Mouse (Mus musculus) cerebellum, postnatal 25 days (tissue): ENCODE measurements around the gene Gm12166.

Experiments
- DNase-seq, 2 experiments: peaks; one replicate each; pipeline ENCODE4 v3.0.0; 2021; ENCODE audit warnings: mixed read lengths in 2 of 2

Gm12166 gene

DNA sequence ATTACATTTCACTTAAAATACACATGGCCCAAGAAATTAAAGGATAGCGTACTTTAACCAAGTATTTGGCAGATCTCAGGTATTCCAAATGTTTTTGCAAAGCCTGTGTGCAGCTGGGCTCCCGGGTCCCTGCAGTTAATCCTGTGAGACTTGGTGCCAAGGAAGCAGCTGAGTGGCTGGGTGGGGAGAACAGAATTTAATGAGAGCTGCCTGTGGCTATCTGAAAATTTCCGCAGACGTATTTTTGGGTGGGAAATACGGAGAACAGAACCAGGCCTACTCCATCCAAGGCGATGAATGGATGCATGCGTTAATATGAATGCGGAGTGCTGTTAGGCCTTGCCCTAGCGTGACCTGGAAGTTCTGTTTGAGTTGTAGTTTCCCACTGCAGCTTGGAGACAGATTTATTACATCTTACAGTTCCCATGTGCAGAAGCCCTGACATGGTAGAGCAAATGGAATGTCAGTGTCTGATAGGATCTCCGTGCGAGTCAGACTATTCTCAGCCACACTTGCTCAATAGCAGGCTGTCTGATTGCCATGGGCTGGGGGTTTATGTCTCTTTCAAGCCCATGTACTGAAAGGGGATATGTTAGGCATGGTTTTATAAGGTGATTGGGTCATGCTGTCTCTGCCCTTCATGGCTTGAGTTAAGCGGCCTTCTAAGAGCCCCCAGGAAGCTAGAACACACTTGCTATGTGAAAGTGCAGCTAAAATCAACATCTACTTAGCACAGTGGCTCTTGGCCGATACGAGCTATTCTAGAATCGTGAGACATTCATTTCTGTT lies 21.1 kb upstream of the Gm12166 start:
- peak in 1 of 2 experiments; percentile 37 for DNase-seq

DNA sequence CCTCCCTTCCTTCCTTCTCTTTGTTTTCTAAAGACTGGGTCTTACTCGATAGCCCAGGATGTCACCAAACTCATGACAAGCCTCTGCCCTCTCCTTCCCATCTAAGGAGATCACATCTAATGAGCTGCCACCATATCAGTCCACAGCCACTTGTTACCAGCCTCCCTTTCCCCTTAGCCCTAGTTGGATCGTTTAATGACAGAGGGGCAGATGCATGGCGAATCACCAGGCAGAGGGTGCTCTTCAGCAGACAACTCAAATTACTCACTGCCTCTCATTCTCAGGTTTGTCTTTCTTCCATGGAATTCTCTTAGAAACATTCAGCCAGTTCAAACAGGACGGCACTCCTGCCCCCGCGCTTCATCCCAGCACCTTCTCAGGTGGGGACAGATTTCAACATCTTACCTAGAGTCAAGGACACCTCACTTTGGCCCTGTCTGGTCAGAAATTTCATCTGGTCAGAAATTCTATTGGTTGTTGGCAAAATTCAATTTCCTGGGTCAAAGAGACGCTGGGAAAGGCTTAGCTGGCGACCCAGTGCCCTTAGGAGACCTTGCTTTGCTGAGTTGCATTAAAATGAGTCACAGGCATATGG lies 20.4 kb upstream of the Gm12166 start:
- DNase-seq, result no peak

DNA sequence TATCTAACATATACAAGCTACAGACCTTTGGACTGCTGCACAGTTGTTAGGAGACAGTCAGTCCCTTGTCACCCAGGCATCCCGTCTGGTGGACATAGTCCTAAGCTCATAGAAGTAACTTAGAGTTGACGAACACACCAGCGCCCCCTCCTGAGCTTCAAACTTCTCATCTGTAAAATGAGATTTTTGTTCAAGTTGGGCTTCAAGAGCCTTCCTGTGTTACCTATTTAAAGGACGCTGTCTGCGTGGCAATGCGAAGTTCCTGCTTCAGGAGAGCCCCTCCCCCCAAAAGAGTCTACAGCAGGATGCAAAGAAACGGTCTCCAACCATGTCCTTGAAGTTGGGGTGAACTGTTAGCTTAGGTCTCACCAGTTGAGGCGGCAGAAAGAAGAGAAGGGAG lies 18.7 kb upstream of the Gm12166 start:
- no peak for DNase-seq

DNA sequence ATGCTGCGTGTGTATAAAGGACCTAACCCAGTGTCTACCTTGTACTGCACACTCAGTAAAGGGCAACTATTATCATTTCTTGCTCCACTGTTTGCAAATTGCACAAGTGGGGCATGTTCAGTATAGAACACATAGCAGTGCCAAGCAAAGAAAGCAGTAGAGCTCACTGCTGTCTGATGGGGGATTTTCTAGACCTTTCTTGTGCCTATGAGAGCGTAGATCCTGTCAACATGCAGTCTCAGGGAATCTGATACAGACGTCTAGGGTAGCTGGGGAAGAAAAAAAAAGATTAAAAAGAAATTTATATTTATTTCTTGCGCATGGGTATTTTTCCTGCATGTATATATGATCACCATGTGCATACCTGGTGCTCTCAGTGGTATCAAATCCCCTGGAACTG lies 18.0 kb upstream of the Gm12166 start:
- no peak for DNase-seq

- no peak for DNase-seq
These were observed 17.4 kb upstream of the Gm12166 start for GRCm38 (mm10) chr11:46069408-46070003.

DNA sequence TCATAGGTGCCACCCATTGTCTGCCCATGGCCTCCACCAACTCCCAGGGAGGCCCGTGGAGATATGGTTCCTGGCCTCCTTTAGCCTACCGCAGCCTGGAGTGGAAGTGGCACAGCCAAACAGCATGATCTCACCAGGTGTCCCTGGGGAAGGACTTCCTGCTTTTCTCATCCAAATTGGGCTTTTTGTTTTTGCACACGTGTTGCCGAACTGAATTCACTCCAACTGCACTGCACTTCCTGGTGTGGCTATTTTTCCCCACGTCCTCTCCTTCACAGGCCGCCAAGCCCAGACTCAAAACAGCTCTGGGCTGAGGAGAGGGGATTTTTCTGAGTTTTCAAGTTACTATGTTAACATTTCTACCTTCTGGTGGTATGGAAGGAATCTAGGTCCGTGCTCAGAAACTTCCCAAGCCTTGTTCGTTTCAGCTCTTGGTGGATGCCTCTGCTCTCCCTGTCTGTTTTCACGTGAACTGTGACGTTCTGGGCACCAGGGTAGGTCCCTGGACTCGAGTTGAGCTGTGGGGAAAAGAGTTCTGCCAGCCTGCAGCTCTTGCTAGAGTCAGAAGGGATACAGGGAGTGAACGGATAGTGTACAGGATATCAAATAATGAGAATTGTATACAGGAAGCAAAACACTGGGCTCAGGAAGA lies 16.8 kb upstream of the Gm12166 start:
- DNase-seq, result no peak

GRCm38 (mm10) chr11:46067371-46068060 lies 15.4 kb upstream of the Gm12166 start:
- DNase-seq, result no peak

- peak; percentile 65 to 75 for DNase-seq
These were observed 13.3 kb upstream of the Gm12166 start for GRCm38 (mm10) chr11:46065201-46066011.

DNA sequence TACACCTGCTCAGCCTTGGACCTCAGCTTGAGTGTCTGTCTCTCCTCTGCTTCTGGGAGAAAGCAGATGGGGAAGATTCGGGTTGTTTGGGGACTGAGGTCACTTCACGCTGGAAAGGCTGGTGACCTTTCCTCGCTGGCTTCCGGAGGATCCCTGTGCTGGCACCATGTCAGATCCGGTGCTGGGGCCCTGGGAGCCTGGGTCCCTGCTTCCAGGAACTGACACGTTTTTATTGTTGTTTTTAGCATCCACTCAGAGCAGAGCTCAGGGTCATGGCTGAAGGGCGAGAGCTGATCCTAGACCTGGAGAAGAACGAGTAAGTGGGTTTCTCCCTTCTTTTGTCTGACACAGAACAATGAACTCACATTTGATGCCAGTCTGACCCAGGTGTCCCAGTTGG lies 12.6 kb upstream of the Gm12166 start:
- peak; percentile 30 to 44 for DNase-seq

DNA sequence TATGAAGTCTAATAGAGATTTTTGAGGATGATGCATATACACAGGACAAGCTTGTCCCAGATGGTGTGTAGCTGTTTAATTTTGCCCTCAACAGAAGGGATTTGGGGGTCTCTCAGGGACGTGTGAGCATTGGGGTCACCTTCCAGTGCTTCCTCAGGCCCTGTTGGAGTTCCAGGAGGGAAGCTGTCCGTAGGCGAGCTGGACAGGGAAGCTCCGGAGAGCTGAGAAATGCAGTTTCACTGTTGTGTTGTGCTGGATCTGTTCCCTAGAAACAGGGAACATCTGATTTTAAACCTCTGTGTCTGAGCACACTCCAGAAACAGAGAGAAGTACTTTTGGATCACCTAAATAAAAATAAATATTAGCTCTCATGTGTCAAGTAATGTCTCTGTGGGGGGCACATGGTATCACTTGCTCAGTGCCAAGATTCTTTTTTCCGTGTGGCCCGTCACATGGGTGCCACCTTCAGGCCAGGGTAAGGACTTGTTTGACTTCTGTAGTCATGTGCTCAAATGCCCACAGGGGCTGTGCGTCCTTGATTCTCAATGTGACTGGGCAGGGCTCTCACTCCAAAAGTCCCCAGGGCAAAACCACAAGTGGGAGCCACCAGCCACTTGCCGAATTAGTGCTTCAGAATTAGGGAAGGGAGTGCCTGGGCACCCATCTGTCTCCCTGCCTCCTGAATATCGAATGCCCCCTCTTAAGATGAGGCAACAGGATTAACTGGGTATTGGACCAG lies 11.0 kb upstream of the Gm12166 start:
- DNase-seq, result peak in 1 of 2 experiments; percentile 35

- DNase-seq, result no peak
These were observed 10.4 kb upstream of the Gm12166 start for GRCm38 (mm10) chr11:46062569-46062968.

- no peak for DNase-seq
These were observed 9.8 kb upstream of the Gm12166 start for GRCm38 (mm10) chr11:46061776-46062445.

DNA sequence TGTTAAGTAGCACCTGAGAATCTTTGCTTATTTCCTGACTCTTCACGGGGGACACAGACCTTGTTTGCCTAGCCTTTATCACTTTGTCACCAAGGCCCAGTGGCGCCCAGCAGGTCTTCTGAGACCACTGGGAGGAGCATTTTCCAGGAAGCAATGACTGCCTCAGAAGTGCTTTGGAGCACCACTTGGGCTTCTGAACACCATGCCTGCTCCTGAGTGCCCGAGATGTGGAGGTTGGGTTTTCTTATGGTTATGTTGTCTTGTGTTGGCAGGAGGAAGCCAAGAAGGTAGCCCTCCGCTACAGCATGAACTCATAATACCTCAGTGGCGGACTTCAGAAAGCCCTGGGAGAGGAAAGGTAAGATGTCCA lies 8.5 kb upstream of the Gm12166 start:
- no peak for DNase-seq

DNA sequence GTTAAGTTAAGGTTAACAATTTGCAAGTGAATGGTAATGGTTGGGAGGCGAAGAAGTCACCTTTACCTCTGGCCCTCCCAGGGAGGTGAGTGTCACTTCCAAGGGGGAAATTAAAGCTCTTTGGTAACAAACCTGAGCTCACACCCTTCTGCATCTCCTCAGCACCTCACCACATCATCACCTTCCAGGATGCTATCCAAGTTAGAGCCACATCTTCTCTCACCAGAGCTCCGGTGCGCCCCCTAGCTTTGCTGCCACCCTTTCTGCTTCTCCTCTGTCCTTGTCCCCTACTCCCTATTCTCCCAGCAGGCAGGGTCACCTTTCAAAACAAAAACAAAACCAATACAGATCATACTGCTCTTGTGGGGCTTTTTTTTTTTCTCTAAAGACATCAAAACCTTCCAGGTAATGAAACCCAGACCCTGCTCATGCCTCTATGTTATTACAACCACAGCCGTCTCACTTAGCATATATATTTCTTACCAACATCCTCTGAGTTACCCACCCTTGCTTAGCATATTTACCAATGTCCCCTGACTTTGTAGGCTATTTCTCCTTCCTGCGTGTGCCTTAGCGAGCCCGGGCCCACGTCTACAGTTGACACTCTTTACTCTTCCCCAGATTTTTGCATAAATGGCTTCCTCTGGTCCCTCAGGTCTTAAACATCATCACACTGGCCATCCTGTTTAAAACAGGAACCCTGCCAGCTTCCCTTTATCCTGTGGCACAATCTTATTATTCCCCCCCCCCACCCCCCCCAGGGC lies 7.9 kb upstream of the Gm12166 start:
- DNase-seq, result peak in 1 of 2 experiments; percentile 59

- no peak for DNase-seq
These were observed 6.8 kb upstream of the Gm12166 start for GRCm38 (mm10) chr11:46058916-46059315.

DNA sequence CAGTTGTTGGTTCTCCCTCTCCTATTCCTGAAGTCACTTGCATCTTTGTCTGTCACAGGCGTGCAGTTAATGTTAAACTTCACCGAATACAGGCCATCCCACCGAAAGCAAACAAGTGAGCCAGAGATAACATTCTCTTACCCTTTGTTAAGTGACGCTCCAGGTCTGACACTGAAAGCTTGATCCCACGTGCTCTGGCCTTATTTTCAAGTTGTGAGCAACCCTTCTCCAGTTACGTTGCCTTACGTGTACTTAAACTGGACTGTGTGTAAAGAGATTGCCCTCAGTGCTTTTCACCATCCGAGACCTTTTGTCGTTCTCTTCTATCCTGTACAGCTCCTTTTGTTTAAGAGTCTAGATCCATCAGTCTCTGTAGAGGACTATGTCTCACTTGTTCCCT lies 5.9 kb upstream of the Gm12166 start:
- DNase-seq, result no peak

- DNase-seq, result peak; percentile 55 to 61
These were observed 4.8 kb upstream of the Gm12166 start for GRCm38 (mm10) chr11:46056770-46057411.

GRCm38 (mm10) chr11:46055896-46056769 lies 4.0 kb upstream of the Gm12166 start, which contains the start of gene Adam19:
TSS of gene Adam19 (plus strand) at chr11:46055992.
- peak; percentile 82 to 85 for DNase-seq
